Mouse (Mus musculus): ENCODE results near the gene Mark2.
"Not testable (repeated sequence)": the region's sequence is repeated elsewhere in the genome, so short reads cannot be mapped to it uniquely, and the experiment has no call there.

Mark2 gene

DNA sequence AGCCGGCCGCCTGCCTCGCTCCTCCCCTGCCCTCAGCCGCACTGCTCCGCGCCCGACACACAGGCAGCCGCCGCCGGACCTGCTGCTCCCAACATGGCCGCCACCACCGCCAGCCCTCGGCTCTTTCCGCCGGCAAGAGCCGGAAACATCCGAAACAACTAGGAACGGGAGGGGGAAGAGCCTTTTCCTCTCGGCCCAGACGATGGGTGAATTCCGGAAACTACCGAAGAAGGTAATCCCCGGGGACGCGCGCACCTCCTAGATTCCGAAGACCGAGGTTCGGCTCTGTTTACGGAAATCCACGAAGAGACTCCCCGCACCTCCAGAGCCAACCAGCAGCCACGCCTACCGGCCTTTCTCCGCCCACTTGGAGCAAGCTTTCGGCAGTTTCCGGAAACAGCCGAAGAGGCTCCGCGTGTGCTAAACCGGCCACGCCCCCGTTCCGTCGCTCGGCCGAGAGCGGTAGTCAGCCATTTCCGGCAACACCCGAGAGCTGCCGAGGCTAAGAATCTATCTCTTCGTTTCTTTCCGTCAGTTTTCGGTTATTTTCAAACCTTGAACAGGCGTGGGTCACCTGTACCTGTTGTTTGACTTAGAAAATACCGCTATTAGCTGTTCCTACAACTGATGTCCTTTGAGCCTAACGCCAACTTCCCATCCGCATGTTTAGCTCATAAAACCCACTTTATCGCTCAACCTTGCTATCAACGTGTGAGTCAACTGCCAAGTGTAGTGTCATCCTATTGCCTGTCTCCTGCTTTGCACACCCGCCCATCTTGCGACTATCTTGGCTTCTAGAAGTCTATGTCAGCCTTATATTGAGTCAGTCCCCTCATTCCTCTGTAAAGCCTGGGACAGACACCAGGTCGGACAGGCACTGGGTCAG lies at the start of gene Mark2:
TSS of gene Mark2 (minus strand) at position 349 of the 886 bp plus-strand sequence.
- peak; percentile 99 for DNase-seq

DNA sequence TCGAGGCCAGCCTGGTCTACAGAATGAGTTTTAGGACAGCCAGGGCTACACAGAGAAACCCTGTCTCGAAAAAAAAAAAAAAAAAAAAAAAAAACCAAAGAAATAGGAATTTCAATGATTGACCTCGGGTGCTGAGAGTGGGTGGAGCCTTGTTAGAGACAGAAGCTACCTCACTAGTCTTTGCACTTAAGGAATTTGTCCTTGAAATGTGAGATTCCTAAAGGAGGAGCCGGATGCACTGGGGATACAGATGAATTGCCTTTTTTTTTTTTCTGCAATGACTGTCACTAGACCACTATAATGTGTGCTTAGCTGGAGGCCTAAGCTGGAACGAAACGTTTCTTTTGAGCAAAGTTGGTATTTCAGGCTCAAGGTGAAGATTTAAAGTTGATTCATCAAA lies 46.8 kb upstream of the Mark2 start:
- DNase-seq: no peak

DNA sequence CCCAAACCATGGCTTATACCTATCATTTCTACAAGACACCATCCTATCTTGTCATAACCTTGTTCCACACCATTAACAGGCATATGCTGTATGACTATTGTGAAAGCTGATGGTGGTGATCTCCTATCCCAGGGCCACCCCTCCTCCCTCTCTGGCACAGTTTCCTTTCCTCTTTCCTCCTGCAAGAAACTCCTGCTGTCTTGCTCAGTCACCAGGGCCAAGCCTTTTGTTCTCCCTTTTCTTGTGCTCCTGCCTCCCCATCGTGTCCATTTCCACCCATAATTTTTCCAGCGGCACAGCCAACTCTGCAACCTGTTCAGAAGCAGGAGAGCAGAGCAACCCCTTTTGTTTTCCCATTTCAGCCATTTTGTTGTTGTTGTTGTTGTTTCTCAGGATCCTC lies 44.4 kb upstream of the Mark2 start:
- DNase-seq: no peak

DNA sequence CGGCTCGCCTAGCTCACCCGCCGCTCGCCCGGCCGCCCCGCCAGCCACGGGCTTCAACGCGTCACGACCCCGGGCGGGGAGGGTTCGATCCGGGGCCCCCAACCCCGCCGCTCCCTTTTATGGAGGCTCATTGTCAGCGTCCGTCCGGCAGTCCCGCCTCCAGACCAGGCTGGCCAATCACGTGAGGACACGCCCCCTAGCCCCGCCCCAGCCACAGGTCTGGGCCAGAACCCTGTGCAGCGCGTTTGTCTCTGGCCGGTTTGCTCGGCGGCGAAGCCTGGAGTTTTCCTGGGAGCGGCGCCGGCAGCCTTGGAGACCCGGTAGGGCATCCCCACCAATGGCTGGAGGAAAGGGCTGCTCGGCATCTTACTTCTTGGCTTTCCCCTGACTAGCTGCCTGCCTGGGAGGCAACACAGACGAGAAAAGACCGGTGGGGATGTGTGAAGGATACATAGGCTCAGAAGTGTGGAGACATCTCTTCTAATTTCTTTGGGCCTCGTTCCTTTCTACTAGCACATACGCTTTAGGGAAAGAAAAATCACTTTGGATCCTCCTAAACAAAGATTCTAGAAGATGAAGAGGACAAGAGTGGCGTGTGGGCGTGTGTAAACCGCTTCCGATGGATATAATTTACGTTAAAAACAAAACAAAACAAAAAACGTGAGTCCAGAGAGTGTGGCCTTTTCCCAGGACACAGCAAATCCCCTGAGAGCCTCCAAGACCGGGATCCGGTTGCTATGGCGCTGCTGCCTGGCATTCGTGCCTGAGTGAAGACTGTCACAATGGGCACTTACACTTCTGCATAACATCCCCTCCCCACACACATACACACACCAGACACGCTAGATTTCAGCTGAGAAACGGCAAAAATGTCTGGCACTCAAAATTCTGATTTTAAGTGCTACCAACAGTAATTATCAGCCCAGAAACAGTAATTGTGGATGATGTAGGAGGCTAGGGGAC lies 41.5 kb upstream of the Mark2 start, which contains the start of gene Spindoc:
TSS of gene Spindoc (minus strand) at position 92 of the 963 bp plus-strand sequence.
- peak; percentile 99 for DNase-seq

DNA sequence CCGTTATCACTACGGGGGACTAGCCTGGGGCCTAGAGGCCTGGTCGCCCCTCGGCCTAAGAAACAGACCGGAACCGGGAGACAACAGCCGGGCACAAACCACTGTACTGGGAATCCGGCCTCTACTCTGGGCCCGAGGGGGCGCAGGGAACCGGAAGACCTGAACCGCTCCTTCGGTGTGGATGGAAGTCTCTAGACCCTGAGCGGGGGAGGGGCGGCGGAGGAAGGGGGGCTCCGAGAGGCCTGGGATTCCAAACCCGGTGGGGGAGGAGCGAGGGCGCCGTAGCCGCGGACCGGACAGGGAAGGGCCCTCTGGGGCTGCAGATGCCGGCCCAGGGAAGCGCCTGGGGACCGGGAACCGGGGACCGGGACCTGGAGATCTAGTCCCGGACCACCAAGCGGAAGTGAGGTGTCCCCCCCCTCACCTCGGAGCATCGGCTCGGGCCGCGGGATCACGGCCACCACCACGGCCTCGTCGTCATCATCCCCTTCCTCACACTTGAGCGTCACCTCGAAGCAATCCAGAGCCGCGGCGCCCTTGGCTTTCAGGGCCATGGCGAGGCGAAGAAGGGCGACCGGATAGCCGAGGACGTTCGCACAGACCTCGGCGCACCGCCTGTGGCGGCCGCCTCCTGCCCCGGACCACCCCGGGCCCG lies 40.7 kb upstream of the Mark2 start:
- peak; percentile 88 for DNase-seq

DNA sequence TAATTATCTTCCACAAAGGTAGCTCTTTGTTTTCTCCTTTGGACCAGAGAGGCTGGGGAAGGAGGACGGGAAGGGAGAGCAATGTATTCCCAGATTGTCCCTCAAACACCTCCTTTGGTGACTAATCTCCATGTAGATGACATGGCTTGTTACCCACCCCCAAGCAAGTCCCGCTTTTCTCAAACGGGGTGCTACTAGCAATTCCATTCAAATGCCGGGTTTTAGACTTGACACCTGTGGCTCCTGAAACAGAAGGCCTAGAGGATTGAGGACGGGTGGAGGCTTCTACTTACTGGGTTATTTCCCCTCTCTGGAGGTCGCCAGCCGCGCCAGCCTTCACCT lies 40.2 kb upstream of the Mark2 start:
- no peak for DNase-seq

DNA sequence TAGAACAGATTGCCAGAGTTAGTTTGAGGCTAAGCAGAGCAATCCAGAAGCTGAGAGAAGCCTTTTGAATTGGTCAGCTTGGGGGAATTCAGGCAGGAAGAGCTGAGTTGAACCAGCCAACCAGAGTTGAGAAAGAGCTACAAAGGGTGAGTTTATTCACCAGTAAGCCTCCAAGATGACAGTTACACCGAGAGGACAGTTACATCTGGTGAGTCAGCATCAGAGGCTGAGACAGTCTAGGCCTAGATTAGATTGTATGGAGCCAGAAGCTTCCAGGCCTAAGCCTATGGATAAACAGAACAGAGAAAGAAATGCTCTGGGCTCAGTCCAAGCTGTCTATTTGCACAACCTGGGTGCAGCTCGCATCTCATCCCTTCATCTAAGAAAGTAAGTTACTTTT lies 36.0 kb upstream of the Mark2 start:
- no peak for DNase-seq

DNA sequence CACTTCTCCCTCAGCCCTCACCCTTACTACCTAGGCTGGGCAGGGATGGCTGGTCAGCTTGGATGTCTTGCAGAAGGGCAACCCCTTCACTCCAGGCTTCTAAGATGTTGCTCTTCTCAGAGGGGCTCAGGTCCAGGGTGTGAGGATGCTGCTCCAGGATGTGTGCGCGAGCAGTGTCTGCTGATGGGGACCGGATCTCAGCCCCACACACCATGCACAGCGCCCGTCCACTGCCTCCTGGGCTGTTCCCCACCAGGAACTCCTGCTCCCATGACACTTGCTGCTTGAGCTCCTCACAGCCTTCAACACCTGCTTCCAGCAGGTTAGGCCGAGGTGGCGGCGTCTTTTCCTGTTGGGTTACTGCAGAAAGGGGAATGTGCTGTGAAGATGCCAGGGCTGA lies 32.8 kb upstream of the Mark2 start:
- no peak for DNase-seq

DNA sequence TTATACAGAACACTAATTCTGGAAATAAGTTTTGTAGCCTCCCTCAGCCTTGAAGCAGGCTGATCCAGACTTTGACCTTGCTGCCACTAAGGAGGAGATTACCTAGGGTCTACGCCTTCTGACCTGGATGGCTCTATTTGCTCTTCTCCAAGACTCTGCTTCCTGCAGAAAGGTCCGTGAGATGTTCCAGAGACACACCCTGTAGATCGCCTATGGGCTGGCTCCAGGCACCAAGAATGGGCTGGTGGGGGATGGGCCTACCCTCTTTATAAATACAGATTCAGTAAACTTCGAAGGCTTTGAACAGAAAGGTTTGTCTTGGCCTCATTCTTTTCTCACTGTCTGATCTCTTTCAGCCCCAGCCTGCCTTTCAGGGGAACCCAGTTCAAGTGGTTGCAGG lies 27.8 kb upstream of the Mark2 start:
- not testable (repeated sequence) for DNase-seq

DNA sequence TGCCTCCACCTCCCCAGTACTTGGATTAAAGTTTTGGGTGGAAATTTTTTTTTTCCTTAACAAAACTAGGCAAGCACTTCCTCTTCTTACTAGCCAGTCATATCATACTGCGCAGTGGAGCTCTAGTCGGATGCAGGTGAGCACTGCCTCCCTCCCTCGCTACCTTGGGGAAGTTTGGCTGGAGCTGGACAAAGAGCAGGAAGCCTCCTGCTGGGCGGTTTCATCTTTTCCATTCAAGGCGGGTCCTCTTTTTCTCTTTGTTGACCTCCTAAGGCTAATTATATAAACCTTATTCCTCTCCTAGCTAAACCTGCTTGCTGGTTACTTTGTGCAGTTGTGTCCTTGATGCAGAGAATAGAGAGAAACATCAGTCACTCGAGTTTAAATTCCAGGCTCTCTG lies 12.0 kb upstream of the Mark2 start:
- DNase-seq: no peak

DNA sequence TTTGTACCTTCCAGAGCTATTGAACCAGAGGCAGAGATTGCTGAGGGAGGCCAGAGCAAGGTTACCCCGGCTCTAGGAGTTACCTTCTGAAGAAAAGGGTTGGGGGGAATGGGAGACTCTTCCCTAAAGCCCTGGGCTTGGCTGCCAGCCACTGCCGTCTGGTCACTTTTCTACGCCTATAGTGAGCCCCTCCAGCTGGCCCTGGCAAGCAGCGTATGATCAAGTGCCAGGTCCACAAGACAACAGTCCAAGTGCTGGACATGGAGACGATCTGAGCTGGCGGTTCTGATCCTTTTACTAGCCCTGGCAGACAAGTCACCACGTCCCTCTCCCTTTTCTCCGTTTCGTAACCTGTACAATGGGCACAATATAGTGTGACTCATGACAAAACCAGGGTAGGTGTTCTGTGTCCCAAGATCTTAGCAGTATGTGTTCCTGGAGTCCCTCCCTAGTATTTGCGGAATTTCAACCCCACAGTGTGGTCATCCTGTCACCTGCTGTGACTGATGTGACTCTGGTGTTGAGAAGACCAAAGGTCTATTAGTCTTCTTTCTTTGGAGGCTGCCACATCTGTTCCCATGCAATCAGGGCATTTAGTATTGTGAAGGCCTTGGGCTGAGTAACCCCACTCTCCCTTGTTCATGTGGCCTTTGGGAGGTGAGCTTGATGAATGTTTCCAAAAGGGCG lies 11.3 kb upstream of the Mark2 start:
- DNase-seq: peak; percentile 8

DNA sequence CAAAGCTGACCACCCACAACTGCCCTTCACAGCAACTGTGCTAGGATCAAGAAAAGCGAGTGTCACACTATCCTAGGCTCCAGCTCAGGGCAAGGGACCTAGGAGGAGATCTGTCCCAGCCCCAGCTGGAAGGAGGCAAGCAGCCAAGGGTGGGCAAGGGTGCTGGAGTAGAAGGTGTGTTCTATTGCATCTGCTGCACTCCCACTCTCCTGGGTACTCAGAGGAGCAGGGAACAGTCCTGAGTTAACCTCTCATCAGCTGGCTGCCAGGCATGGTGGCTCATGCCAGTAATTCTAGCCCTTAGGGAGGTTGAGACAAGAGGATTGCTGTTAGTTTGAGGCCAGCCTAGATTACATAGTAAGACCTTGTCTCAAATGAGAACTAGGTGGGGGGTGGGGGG lies 8.3 kb upstream of the Mark2 start:
- DNase-seq: no peak

DNA sequence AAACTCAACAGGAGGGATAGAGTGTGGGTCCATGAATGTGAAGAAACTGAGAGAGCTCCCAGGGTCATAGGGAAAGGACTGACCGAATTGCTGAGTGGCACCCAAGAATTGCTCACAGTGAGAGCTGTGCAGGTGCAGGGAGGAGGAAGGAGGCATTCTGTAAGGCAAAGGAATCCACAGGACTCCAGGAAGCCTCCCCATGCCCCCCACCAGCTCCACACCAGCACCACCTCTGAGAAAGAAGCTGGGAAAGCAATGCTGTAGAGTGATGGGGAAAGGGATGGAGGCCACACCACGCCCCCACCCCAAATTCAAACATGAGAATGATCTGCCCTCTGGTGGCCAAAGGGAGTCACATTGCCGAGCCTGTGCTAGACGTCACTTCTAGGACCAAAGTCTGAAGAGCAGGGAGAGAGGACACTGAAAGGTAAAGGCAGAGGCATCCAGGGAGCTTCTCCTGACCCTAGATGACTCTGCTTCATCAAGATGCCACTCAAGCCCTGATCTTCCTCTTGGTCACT lies 3.6 kb upstream of the Mark2 start:
- DNase-seq: peak; percentile 64

DNA sequence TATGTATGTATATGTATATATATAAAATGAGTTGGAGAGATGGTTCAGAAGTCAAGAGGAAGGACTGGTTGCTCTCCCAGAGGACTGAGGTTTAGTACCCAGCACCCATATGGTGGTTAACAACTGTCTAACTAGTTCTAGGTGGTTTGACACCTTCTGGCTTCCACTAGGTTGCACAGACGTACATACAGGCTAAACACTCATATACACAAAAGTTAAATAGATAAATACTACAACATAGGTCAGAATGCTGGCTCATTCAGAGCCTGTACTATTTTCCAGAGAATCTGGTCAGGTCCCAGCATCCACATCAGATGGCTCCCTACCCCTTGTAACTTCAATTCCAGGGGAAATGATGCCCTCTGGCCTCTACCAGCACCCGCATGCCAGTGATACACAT lies 986 bp upstream of the Mark2 start:
- no peak for DNase-seq

DNA sequence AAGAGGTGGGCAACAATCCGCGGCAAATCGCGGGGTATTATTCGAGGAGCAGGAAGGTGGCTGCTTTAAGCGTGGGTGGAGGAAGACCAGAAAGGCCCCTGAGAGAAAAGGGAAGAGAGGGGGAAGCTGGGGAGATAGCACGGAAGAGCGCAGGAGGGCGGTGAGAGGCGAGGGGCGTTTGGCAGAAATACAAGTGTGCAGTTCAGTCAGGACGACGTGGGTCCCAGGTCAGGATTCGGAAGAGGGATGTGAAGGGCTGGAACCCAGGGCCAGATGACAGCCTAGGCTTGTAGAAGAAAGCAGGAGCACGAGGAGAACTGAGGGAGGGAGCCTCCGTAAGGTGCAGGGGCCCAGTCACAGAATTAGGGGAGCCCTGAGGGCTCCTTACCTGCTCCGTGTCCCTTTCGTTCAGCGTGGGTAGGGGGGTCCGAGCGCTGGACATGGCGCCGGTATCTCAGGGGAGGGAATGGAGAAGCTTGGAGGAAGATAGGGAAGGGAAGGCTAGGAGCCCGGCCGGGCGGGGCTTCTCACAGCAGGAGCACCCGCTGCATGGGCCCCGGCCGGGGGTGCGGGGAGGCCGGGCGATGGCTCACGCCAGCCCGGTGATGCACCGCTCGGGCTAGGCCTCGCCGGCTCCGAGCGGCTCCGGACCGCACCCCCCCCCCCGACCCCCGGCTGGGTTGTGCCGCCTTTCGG lies 732 bp downstream of the Mark2 start:
- no peak for DNase-seq

DNA sequence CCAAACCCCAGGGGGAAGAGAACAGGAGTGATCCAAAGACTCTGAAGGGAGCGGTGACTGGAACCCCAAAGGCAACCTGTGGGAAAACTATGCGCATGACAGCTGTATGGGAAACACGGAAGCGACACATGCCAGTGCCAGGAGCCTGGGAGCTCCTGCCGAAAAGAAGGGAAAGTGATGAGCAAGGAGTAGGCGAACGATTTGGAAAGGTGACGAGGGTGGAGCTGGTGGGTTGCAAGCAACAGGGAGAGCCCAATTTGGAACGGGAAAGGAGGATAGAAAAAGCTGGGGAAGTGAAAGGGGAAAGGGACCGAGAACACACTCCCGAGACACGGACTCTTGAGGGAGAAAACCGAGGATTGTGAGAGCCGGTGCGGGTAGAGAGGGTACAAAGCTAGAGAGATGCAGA lies 1.3 kb downstream of the Mark2 start:
- peak; percentile 25 for DNase-seq

DNA sequence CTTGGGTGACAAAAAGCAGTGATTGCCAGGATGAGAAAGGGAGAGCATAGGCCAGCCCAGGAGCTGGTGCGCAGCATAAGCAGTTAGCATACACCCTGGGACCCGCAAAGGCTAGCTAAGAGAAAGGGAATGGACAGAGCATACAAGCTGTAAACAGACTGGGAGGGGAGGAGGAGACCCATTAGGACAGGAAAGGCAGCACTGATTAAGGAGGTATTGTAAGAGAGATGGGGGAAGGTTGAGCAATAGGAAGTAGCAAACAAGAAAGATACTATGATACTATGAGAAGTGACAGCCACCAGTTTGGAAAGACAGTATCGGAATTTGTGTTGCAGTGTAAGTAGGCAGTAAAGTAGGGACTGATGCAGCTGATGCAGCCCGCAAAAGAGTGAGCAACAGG lies 1.8 kb downstream of the Mark2 start:
- peak; percentile 5 for DNase-seq

DNA sequence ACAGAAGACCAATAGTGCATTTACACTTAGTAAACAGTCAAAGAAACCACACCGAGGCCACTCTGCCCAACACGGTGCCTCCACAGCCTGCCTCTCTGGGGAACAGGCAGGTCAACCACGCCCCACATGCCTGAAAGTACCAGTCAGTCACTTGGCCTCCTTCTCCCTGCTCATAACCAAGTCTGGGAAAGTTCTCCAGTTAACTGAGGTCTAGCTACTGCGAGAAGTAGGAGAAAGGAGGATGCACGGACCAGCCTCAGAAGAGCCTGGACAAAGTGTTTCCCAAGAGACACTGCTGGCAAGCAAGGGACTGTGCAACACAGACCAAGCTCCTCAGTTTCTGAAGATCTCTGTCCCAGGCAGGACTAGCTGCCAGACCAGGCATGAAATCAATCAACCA lies 2.6 kb downstream of the Mark2 start:
- DNase-seq: peak; percentile 40

DNA sequence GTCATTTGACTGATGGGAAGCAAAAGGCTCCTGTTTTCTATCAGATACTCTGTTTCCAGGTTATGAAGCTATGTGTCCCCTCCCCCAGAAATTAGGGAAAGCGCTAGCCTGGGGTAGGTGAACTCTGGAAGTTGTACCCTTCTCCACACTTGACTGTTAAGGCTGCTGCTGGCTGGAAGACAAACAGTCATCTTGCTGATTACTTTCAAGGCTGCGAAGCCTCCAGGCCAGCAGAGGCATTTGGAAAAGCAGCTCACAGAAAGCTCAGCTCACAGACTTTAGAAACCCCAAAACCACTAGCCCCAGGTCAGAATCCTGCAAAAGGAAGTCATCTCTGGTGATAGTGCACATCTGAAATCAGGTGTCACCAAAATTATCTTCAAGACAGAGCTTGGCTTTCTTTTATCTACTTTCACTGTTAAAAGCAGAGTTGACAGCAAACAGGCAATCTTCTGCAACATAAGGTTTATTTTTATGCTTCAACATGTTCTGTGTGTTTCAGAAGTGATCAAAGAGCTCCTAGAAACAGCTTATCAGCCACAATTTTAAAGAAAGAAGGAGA lies 3.8 kb downstream of the Mark2 start:
- no peak for DNase-seq

DNA sequence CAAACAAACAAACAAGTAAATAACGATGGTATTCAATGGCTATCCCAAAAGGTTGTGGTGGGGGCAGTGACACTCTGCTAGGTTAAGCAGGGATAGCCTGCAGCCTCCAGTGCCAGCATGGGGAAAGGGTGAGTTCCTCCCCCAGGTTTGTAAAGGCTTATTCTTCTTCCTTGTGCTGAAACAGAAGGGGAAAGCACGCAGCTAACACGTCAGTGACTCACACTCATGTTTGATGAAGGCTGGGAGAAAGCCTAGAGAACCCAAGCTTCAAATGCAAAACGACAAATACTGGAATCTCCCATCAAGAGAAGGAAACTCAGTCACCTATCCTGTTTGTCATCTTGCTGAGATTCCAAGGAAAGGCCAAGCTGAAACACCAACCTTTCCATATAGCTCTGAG lies 6.0 kb downstream of the Mark2 start:
- DNase-seq: no peak

DNA sequence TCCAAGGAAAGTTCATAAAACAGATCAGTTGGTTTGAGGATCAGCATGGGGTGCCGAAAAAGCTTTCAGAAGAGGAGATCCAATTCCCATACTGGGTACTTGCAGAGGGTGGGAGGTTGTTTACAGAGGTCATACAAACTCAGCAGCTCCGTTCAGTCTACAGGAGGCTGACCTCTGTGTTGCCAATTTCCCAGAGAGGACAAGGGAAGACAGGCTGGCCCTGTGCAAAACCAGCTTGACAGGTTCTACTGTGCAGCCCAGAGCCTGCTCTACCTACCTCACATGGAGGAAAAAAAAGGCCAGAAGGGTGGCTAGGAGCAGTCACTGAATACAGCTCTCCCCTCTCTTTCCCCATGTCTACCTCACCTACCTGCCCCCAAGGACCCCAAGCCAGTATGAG lies 7.6 kb downstream of the Mark2 start:
- DNase-seq: peak; percentile 29

Data from lung, postnatal 10 days (tissue).